Mouse (Mus musculus) erythroblast, embryonic 14.5 days (primary cell): Measurements from ENCODE around the gene Sgip1.

Experiments
- GATA1 ChIP-seq: IDR thresholded peaks from 2 replicates; pipeline ENCODE4 v1.6.1; 2012; ENCODE audit warnings: low read length, inconsistent platforms, mixed read lengths
- TAL1 ChIP-seq: IDR thresholded peaks from 3 replicates; pipeline ENCODE4 v1.6.1; 2012; ENCODE audit warnings: low read length, inconsistent platforms, mixed read lengths

DNA sequence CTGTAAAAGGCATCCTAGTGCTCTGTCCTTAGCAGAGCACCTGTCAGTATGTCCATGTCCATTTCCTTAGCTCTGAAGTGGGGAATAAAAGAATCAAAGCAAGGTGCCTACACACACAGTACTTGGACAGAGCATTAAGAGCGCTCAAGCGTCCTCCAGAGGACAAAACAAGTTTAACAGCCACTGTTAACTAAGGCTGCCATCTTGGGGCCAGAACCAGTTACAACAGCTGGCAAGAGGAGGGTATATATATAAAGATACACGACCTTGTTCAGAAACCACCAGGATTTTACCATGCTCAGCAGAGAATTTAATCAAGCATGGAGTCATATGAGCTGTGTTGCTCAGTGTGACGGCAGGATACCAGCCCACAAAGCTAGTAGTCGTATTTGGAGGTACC, 16.7 kb upstream of the Sgip1 start:
- no peak for TF ChIP-seq GATA1
- TF ChIP-seq TAL1 = no peak
